Mouse (Mus musculus): Measurements from ENCODE around the gene Arid1b. TPM values are rescaled to one million over a fixed set of nuclear protein-coding genes. Genes with fewer than 3 reads are reported as not detected.

Arid1b gene
- polyA plus RNA-seq, 1 experiment from 2014 or later = 12.5 TPM

DNA sequence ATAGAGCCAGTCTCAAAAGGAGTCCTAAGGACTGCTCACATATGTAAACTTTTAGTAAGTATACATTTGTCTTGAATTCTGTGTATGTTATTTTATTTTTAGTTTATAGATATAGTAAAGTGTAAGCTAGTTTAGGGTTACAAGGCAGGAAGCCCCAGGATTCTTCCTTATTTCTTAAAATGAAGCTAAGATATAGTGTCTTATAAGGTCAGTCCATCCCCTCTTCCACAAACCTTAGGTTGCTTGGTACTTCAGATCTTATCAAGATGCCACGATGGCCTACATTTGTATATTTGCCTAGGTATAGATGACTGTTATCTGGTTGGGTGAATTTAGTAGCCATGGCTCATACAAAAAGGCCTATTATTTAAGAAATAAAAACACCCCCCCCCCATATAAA is 5.1 kb downstream of the Arid1b start:
- Histone ChIP-seq H3K4me3 (no peak overlapping the region), H3K27ac (no peak overlapping the region), H3K36me3 (no peaks in the 10 kb centered on the region), H3K27me3 (ENCODE audit: low read depth, poor library complexity, severe bottlenecking) (no peaks in the 10 kb centered on the region), H3K9me3 (replicated peaks) (no peaks in the 10 kb centered on the region), H3K4me1 (peaks cover 52% of the 10 kb centered on the region)
- no peak for DNase-seq (ENCODE audit: low spot score)
- WGBS = 87% methylated on average over 1 of the region's 1 CpGs

DNA sequence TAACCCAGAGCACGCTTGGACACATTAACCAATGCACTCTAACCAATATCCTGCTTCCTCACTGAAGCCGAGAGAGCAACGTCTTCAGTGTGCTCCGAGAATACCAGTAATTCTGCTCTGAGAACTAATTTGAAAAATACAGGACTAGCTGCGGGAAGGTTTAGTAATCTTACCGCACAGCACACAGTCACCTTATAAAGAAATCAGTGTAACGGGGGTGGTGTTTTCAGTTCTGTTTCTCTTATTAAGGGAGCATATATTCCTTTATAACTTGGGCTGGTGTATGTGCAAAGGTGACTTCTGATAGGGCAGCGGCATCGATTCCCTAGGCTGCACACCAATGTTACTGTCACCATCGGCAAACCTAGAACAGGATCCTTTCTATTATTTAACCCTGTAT is 5.9 kb downstream of the Arid1b start:
- Histone ChIP-seq H3K27me3 (ENCODE audit: low read depth, poor library complexity, severe bottlenecking) (no peaks in the 10 kb centered on the region), H3K4me3 (peak overlapping the region; percentile 16; the same call in 1 of the 2 replicates), H3K27ac (no peak overlapping the region), H3K36me3 (no peaks in the 10 kb centered on the region), H3K9me3 (replicated peaks) (no peaks in the 10 kb centered on the region), H3K4me1 (peaks cover 59% of the 10 kb centered on the region)
- no peak for DNase-seq (ENCODE audit: low spot score)
- 80% methylated on average over 10 of the region's 10 CpGs for WGBS

DNA sequence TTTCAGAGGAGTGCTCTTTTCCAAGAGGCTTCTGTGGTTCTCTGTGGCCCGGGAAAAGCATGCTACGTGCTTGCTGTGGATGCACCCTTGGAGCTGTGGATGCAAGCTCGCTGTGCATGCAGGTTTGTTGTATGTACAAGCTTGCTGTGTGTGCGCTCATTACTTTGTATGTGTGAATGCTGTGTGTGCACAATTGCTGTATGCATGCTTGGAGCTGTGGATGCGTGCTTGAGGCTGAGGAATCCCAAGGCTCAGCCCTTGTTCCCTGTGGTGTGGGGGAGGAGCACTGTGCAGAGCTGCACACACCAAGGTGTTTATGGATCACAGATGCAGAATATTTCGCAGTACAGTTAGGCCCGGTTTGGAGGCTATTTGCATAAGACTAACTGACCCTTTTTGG is 6.7 kb downstream of the Arid1b start:
- H3K4me3 ChIP-seq = peak overlapping the region; percentile 12; the same call in 1 of the 2 replicates

DNA sequence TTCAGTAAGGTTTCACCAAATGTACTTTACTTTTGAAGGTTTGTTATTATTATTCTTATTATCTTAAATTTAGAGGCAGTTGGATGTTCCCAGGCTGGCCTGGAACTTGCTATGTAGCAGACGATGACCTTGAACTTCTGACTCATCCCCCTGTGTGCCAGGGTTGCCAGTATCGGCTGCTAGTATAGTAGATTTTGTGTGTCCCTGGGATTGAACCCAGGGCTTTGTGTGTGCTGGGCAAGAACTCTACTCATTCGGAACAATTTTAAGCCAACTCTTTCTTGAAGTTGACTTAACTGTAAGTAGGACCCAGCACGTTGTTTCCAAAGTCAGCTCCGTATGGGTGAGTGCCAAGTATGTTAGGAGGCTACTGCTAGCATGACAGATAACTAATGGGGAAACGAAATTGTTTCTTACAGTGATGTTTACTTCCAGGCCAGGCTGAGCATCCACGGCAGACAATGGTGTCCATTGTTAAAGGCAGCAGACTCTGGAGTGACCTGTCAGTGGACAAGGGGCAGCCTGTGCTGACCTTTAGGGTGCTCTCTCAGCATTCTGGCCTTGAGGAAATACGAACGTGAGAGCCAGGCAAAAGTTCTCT is 7.5 kb downstream of the Arid1b start:
- H3K27me3 ChIP-seq (ENCODE audit: low read depth, poor library complexity, severe bottlenecking) = no peaks in the 10 kb centered on the region
- H3K4me1 ChIP-seq = peaks cover 74% of the 10 kb centered on the region
- 67% methylated on average over 9 of the region's 9 CpGs for WGBS
- no peak for DNase-seq (ENCODE audit: low spot score)
- H3K9me3 ChIP-seq (replicated peaks) = no peaks in the 10 kb centered on the region
- H3K27ac ChIP-seq = no peak overlapping the region
- H3K4me3 ChIP-seq = no peak overlapping the region
- H3K36me3 ChIP-seq = no peaks in the 10 kb centered on the region

More for the DNA sequence above, 6.7 kb downstream of the Arid1b start:
- Histone ChIP-seq H3K4me1 (peaks cover 68% of the 10 kb centered on the region), H3K27ac (no peak overlapping the region), H3K36me3 (no peaks in the 10 kb centered on the region), H3K9me3 (replicated peaks) (no peaks in the 10 kb centered on the region), H3K27me3 (ENCODE audit: low read depth, poor library complexity, severe bottlenecking) (no peaks in the 10 kb centered on the region)
- DNase-seq (ENCODE audit: low spot score) = no peak
- WGBS = 70% methylated on average over 7 of the region's 7 CpGs

DNA sequence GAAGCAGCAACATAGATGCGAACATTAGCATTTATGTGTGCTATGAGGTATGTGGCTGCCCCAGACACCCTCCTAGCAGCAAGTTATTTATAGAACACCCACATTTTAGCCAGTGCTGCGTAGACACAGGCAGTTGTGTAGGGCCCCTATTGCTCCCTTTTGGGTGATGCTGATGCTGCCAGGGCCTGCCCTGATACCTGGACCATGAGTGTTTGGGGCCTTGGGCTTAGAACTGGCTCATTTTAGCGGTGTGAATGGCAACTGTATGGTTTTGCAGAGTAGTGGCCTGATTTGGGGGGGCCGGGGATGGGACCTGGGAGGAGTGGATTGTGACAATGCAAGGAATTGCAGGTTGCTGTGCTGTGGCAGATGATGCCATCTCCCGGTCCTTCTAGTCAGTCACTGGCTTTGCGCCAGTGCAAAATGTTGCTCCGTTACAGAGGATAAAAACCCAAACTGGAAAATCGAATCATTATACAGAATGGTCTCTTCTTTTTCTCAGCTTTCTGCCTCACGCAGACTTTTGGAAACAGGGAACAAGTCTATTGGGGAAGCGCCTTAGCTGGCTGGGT is 8.9 kb downstream of the Arid1b start:
- 90% methylated on average over 10 of the region's 10 CpGs for WGBS
- H3K9me3 ChIP-seq (replicated peaks) = no peaks in the 10 kb centered on the region

DNA sequence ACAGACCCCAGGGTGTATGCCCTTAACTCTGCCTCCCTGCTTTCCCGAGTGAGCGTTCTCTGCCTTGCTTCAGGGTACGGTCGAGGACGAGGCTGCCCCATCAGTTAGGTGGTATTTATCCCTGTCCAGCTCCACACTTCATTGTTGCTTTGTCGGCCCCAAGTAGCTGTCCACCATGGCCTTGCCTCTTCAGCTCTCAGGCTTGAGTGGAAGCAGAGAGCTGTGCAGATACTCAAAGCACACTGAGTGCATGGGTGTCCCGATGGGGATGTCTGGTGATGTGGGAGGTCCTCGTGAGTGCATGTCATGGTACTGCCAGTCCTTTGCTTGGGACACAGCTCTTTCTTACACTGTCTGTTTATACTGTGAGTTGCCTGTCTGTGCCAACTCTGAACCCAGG is 10.1 kb downstream of the Arid1b start:
- no peaks in the 10 kb centered on the region for H3K36me3 ChIP-seq
- peaks cover 87% of the 10 kb centered on the region for H3K4me1 ChIP-seq
- no peaks in the 10 kb centered on the region for H3K27me3 ChIP-seq (ENCODE audit: low read depth, poor library complexity, severe bottlenecking)
- H3K9me3 ChIP-seq (replicated peaks) = no peaks in the 10 kb centered on the region
- no peak overlapping the region for H3K27ac ChIP-seq
- 70% methylated on average over 8 of the region's 8 CpGs for WGBS
- DNase-seq (ENCODE audit: low spot score) = no peak
- H3K4me3 ChIP-seq = no peak overlapping the region

More for the DNA sequence above, 8.9 kb downstream of the Arid1b start:
- DNase-seq (ENCODE audit: low spot score) = no peak
- Histone ChIP-seq H3K4me3 (no peak overlapping the region), H3K27me3 (ENCODE audit: low read depth, poor library complexity, severe bottlenecking) (no peaks in the 10 kb centered on the region), H3K27ac (no peak overlapping the region), H3K4me1 (peaks cover 82% of the 10 kb centered on the region), H3K36me3 (no peaks in the 10 kb centered on the region)

DNA sequence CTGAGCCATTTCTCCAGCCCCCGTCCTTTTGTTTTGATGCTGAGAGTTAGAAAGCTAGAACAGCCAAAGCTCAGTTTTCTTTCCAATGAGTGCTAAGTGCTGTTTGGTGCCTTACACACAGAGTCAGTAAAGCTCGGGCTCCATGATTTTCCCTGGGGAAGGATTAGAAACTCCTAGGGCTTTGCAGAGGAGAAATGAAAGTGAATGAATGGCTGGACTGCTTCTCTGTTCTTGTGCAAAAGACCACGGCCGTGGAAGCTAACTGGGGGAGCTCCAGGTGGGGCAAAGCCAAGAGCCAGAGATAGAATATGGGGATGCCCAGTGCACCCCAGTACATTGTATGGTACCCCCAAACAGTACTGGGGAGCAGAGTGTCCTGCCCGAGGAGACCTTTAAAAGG is 10.6 kb downstream of the Arid1b start:
- no peaks in the 10 kb centered on the region for H3K36me3 ChIP-seq
- H3K4me3 ChIP-seq = no peak overlapping the region
- H3K27me3 ChIP-seq (ENCODE audit: low read depth, poor library complexity, severe bottlenecking) = no peaks in the 10 kb centered on the region
- H3K27ac ChIP-seq = no peak overlapping the region
- peaks cover 91% of the 10 kb centered on the region for H3K4me1 ChIP-seq
- DNase-seq (ENCODE audit: low spot score) = no peak
- H3K9me3 ChIP-seq (replicated peaks) = no peaks in the 10 kb centered on the region
- 78% methylated on average over 5 of the region's 5 CpGs for WGBS

DNA sequence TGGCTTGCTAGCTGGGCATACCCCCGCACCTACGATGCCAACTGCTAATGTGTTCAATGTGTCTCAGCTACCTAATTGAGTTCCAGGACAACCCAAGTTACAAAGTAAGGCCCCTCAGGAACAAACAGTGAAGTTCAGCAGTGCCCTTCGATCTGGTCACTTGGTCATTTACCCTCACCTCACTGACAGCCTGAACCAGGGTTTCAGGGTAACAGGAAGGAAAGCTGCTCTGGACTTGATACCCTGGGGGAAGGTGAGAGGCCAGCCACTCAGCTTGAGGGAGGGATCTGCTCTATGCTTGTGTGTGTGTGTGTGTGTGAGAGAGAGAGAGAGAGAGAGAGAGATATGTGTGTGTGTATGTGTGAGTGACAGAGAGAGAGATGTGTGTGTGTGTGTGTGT is 11.2 kb downstream of the Arid1b start:
- H3K27me3 ChIP-seq (ENCODE audit: low read depth, poor library complexity, severe bottlenecking) = no peaks in the 10 kb centered on the region
- WGBS = 64% methylated on average over 3 of the region's 3 CpGs
- DNase-seq (ENCODE audit: low spot score) = no peak
- H3K36me3 ChIP-seq = no peaks in the 10 kb centered on the region
- peaks cover 88% of the 10 kb centered on the region for H3K4me1 ChIP-seq
- no peak overlapping the region for H3K4me3 ChIP-seq
- H3K9me3 ChIP-seq (replicated peaks) = no peaks in the 10 kb centered on the region
- H3K27ac ChIP-seq = no peak overlapping the region

DNA sequence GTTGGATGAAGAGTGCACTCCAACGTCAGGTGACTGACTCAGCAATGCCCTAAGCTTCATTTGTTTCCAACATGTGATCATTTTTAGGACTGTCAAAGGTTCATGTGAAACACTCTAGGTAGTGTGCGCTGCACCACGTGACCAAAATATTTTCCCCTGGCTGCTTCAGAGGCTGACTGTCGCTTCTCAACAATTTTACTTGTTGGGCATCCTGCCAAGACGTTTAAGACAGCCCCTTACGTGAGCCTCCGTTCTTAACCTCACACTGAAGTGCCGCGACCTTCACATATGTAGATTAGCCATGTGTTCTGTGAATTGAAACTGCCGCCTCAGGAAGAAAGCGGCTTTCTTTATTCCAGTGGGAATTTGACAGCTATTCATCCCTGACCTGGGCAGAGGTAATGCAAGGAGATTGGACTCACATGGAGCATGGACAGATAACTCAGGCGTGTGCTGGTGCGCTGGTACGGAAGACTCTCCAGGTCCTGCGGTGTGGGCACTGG is 13.1 kb downstream of the Arid1b start:
- Histone ChIP-seq H3K4me3 (no peak overlapping the region), H3K4me1 (peaks cover 84% of the 10 kb centered on the region)
- 38% methylated on average over 15 of the region's 15 CpGs for WGBS

DNA sequence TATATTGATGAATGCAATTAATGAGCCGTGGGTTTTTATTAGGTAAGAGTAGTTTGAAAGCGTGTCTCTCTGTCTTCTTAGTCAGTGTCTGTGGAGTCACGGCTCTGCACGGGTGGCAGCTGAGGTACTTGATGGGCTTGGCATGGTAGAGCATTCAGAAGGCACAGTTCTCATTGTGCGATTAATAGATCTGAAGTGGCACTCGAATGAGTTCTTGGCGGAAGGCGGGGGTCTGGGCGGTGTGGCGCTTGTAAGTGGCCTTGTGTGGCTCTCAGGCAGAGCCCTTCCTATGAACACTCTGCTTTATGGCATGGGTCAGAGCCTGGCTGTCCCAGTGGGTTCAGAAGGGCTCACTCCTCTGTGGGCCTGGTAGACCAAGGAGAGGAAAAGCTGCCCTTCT is 14.1 kb downstream of the Arid1b start:
- peaks cover 87% of the 10 kb centered on the region for H3K4me1 ChIP-seq
- H3K4me3 ChIP-seq = no peak overlapping the region
- no peaks in the 10 kb centered on the region for H3K27me3 ChIP-seq (ENCODE audit: low read depth, poor library complexity, severe bottlenecking)
- H3K36me3 ChIP-seq = no peaks in the 10 kb centered on the region
- H3K27ac ChIP-seq = no peak overlapping the region
- no peak for DNase-seq (ENCODE audit: low spot score)
- WGBS = 83% methylated on average over 10 of the region's 10 CpGs
- no peaks in the 10 kb centered on the region for H3K9me3 ChIP-seq (replicated peaks)

More for the DNA sequence above, 13.1 kb downstream of the Arid1b start:
- Histone ChIP-seq H3K27me3 (ENCODE audit: low read depth, poor library complexity, severe bottlenecking) (no peaks in the 10 kb centered on the region), H3K9me3 (replicated peaks) (no peaks in the 10 kb centered on the region), H3K27ac (no peak overlapping the region), H3K36me3 (no peaks in the 10 kb centered on the region)
- no peak for DNase-seq (ENCODE audit: low spot score)

DNA sequence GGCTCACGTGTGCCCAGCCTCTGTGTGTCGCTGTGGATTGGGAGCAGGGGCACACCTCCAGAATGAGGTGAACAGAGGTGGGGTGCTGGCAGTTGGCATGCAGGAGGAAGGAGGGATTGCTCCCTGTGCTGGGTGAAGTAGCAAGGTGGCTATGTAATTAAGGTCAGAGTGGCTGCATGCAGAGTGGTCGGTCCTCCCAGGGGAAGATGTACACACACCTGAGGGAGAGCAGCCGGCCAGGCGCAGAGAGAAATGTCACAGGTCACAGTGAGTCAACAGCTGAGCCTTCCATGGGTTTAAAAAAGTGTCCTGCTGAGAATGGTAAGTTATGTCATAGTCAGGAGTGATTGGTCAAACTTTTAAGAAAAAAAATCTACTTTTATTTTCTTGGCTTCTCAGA is 14.6 kb downstream of the Arid1b start:
- no peaks in the 10 kb centered on the region for H3K36me3 ChIP-seq
- no peak overlapping the region for H3K4me3 ChIP-seq
- 68% methylated on average over 5 of the region's 5 CpGs for WGBS
- H3K27me3 ChIP-seq (ENCODE audit: low read depth, poor library complexity, severe bottlenecking) = no peaks in the 10 kb centered on the region
- peaks cover 87% of the 10 kb centered on the region for H3K4me1 ChIP-seq
- H3K27ac ChIP-seq = no peak overlapping the region
- no peaks in the 10 kb centered on the region for H3K9me3 ChIP-seq (replicated peaks)
- DNase-seq (ENCODE audit: low spot score) = no peak

DNA sequence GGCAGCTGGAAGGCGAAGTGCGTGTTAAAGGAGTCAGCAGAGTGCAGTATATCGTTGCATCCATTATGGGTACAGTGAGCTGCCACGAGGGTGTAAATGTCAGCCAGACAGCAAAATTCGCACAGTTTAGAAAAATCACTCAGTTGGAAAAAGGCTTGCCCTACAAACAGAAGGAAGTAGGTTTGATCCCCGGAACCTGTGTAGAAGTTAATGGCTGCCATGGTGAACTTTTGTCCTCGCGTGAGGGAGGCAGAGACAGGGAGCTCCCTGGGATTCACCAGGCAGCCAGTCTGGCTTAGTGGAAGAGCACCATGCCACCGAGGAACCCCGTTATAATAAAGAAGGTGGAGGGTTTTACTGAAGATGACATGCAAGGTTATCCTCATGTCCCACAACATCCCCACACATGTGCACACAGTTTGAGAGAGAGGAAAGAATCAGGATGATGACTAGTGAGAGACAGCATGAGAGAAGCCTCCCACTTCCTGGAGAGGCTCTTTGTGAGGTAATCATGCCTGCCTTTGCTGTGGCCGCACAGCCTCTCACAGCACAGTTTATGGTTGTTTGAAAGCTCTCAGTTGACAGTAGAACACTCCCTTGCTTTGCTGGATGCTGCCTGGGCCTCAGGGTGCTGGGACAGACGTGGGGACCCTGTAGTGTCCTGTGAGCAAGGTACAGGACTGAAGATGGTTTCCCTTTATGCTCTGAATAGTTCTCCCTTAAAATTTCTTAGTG is 15.6 kb downstream of the Arid1b start:
- Histone ChIP-seq H3K9me3 (replicated peaks) (no peaks in the 10 kb centered on the region), H3K4me1 (peaks cover 87% of the 10 kb centered on the region), H3K27ac (no peak overlapping the region), H3K36me3 (0 out of 2 replicates have a peak, but pooled peaks cover 7% of the 10 kb centered on the region), H3K4me3 (no peak overlapping the region), H3K27me3 (ENCODE audit: low read depth, poor library complexity, severe bottlenecking) (no peaks in the 10 kb centered on the region)
- 78% methylated on average over 12 of the region's 12 CpGs for WGBS
- DNase-seq (ENCODE audit: low spot score) = no peak

DNA sequence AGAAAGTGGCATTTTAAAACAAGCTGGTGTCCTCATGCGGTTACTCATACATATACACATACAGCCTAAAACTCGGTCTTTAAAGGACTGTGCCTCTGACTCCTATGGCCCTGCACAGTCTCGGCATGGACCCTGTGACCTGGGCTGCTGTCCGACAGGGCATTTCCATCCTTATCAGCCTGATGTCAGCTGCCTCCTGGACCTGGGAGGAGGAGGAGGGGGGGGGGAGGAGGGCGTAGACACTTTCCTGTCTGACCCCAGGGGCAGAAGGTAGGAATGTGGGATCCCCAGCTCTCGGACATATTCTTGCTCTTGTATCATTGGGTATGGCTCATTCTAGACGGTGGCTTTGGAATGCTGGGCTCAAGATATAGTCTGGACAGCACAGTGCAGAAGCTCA is 16.6 kb downstream of the Arid1b start:
- Histone ChIP-seq H3K36me3 (0 out of 2 replicates have a peak, but pooled peaks cover 9% of the 10 kb centered on the region), H3K4me3 (no peak overlapping the region), H3K9me3 (replicated peaks) (no peaks in the 10 kb centered on the region), H3K27me3 (ENCODE audit: low read depth, poor library complexity, severe bottlenecking) (no peaks in the 10 kb centered on the region), H3K4me1 (peaks cover 77% of the 10 kb centered on the region), H3K27ac (no peak overlapping the region)
- 46% methylated on average over 7 of the region's 7 CpGs for WGBS
- DNase-seq (ENCODE audit: low spot score) = no peak
